Mouse (Mus musculus) lung, postnatal 25 days (tissue): ENCODE results near the gene Trim45.

Experiments used
- DNase-seq: peaks from one replicate; pipeline ENCODE4 v3.0.0; 2022; ENCODE audit warnings: low spot score

Gene Trim45

DNA sequence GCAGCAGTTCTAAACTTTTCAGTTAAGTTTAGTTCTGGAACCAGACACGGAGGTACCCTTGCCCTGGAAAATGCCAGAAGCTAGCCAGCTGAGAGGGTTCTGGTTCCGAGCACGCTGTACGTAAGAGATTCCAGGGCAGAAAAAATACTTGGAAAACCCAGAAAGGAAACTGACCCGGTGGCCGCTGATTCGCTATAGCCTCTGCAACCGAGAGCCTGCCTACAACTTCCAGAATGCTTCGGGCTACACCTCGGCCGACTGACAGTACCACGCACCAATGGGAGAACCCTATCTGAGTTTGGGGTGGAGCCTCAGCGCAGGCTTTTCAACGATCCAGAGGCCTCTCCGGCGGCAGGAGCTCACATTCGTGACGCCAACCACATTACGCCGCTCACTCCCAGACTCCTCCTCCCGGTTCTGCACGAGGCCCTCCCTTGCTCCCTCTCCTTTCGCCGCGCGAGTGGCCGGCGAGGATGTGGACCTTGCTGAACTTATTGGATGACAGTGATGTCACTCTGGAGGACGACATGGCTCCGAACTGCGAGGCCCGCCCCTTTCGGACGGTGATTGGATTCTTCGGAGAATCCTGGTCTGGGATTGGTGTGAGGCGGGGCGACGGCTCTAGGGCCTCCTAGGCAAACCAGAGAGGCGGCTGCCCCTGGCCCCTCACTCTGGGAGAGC is at the start of gene Trim45:
Gene Trim45 (plus strand): TSS at position 378 of the 681 bp plus-strand sequence.
- DNase-seq, result peak; percentile 100

- DNase-seq, result no peak
Observed at GRCm38 (mm10) chr3:100877057-100877456, 44.9 kb upstream of the Trim45 start.

DNA sequence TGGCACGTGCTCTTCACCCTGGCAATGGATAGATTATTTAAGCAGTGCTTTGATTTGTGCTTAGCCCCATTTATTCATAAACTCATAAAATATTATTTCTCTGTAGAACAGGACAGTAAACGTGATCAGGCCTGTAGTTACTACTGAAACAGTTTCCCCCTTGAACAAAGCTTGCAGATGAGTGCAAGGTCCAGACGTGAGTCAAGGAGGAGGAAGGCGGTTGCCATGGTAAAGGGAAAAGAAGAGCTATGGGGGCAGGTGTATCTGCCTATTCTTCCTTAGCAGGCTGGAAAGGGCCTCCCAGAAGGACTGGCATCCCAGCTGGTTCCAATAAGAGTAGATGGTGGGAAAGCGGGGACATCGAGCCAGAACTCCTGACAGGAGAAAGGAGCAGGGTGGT is 40.6 kb upstream of the Trim45 start:
- no peak for DNase-seq

DNA sequence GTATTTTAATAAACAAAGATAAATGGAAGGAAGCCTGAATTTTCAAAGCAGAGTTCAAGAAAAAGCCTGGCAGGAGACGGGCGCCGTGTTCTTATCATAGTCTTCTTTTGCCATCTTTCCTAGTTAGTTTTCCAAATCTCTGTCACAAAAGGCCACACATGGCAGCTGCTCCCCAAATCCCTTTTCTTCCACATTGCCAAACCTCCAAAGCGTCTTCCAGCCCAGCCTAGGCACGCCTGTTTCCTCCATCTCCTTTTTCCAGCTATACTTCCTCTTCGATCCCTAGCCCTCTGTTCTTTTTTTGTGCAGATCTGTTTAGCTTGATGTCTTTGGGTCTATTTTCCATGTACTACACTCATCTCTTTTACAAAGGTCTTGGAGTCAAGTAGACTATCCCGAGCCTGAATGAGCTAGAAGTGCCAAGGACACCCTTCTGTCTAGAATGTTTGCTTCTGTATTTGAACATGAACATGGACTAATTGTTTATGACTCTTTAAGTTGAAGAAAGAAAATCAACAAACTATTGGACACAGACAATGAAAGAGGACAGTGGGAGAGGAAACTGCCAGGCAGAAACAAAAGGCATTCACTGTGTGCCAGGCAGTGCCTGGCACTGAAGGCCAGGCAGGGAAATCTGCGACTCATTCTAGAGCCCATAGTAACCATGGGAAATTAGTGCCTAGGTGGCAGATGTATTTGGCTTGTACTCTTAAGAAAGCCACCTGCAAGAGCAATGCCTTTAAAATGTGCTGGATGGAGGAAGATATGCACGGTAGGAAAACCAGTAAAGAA is 40.0 kb upstream of the Trim45 start:
- no peak for DNase-seq

- DNase-seq, result no peak
Observed at GRCm38 (mm10) chr3:100889234-100889633, 32.8 kb upstream of the Trim45 start.

DNA sequence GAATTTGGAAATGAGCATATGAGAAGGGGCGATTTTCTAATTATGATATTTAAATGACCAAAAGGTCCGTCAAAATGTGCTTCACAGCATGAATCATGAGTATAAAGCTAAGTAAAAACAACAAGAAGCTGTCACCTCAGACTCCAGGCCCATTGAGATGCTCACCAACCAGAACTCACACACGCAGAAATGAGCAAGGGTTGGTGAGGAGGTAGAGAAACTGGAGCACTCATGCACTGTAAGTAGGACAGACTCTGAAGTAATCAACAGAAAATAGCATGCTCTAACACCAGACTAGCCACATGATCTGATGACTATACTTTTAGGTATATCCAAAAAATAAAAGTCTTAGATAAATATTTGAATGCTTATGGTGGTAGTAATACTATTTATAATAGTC is 31.6 kb upstream of the Trim45 start:
- no peak for DNase-seq

DNA sequence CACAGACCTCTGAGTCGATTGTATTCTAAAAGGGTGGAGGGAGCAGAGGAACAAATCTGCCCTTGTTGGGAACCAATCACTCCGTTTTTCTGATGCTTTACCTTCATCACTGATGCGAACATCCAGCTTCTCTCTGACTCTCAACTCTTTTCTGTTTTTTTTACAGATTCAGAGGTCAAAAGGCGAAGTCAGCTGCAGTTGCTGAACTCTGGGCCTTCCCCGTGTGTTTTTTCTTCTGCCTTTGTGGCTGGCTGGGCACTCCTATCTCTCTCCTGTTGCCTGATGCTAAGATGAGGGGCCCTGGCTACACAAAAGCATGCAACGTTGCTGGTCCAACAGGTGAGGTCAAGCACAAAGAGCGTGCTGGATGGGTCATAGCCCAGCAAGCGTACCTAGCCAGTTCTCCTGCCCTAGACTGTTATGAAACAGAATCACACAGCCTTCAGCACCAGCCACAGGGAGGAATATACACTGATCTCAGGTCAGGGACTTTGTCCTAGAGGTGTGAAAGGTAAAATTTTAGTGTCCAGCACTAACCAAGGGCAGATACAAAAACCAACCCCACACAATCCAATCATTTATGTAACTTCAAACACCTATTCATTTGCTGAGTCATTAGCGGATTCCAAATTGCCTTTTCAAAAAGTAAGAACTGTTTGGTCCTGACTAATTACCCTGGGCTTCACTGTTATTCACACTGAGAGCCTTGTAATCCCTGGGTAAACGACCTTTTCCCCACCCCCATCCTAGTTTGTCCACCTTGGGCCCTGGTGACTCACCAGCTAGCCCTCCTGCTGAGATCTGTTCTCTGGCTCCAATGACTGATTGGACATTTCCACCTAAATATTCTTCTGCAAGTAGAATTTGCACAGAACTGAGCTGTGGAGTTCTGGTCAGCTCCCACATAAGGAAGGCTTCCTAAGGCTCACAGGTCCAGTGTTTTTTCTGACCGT is 29.3 kb upstream of the Trim45 start:
- DNase-seq, result no peak

- no peak for DNase-seq
Observed at GRCm38 (mm10) chr3:100895500-100895899, 26.5 kb upstream of the Trim45 start.

DNA sequence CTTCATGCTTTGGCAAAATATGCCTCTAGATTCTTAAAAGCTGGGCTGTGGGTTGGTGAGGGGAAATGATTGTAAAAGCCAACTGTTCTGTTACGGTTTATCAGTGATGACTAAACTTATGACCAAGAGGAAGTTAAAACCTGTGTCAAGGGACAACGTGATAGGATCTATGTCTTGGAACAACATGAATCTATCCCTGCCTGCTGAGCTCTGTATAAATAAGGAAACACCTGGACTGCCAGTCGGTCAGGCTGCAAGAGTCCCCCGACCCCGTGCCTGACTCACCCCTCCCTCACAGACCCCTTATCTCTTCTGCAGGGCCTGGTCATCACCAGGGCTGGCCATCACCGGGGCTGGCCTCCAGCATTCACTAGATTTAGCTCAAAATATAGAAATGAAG is 15.9 kb upstream of the Trim45 start:
- DNase-seq, result no peak

DNA sequence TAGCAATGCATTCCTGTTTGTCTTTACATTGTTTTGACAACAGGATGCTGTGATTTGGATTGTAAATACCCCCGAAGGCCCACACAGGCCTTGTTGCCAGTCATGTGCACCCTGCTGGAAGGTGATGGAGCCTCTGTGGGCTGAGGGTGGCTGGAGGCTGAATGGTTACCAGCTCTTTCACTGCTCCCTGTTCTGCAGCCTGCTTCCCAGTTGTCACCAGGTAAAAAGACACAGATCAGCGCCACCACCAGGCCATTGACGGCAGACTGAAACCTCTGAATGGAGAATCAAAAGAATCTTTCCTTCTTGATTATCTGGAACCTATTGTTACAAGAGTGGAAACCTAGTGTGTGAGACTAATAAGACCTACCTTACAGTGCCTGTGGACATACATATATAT is 15.1 kb upstream of the Trim45 start:
- DNase-seq, result no peak

DNA sequence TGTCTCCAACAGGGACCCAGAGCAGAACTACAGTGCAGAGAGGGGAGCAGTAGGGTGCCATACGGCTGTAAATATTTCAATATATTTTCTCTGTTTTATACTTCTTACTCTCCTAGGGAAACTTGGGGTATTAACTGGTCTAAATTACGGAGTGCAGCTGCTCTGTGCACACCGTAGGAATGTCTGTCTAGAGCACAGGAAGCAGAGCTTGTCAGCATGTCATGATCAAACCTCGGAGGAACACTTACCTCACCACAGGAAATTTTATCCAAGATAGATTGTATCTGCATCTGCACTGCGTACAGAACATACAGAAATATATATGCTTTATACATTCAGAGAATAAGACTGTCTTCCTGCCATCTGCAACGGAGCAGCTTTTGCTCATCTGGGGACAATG is 13.4 kb upstream of the Trim45 start:
- DNase-seq, result no peak

DNA sequence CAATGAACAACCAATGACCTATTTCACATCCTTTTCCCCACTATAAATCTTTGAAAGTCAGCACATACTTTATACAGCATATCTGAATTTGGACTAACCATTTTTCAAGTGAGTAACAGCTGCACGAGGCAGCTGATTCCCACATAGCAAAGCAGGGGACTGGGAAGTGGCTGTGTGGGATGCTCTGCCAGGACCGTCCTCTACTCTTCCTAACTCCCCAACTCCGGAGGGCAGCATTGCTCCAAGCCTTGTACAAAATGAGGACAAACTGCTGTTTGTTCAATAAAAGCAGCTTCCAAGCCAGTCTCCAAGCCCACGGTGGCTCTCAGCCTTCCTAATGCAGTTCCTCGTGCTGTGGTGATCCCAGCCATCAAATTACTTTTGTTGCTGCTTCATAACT is 11.4 kb upstream of the Trim45 start:
- DNase-seq, result no peak

- no peak for DNase-seq
Observed at GRCm38 (mm10) chr3:100911026-100911425, 11.0 kb upstream of the Trim45 start.

DNA sequence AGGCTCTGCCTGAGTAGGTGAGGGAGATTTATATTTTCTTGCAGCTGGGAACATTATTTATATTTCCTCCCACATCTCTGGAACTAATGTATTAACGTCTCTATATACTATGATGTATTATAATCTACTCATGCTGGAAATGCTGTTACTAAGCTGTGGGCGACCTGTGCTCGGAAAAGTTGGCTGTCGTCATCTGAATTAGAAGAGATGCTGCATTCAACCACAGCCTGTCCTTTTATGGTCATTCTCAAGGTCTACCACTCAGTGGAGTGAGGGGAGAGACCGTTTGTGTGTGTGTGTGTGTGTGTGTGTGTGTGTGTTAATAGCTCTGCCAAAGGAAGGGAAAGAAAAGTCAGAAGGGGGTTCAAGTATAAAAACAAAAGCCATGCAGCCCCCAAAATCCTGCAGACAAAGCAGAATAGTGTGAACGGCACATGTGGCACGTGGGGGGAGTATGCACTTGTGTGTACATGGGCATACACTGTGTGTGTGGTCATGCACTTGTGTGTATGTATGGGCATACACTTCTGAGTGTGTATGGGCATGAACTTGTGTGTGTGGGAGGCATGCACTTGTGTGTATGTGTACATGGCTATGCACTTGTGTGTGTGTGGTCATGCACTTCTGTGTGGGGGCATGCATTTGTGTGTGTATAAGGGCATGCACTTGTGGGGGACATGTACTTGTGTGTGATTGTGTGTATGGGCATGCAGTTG is 10.3 kb upstream of the Trim45 start:
- DNase-seq, result no peak

- DNase-seq, result peak; percentile 59
Observed at GRCm38 (mm10) chr3:100916844-100917243, 5.2 kb upstream of the Trim45 start.

- no peak for DNase-seq
Observed at GRCm38 (mm10) chr3:100920611-100921140, 1.3 kb upstream of the Trim45 start.

GRCm38 (mm10) chr3:100922506-100923375 is 739 bp downstream of the Trim45 start:
- DNase-seq, result no peak

- no peak for DNase-seq
Observed at GRCm38 (mm10) chr3:100924065-100924732, 2.2 kb downstream of the Trim45 start.

GRCm38 (mm10) chr3:100925176-100925575 is 3.2 kb downstream of the Trim45 start:
- no peak for DNase-seq
